Mouse (Mus musculus): Measurements from ENCODE around the gene Olfr196. TPM values are rescaled to one million over a fixed set of nuclear protein-coding genes. Genes with fewer than 3 reads are reported as not detected.
"Not testable (repeated sequence)": the region's sequence is repeated elsewhere in the genome, so short reads cannot be mapped to it uniquely, and the experiment has no call there.

Olfr196 gene
- total RNA-seq (2021): not detected
- long read RNA-seq, experiment 1: 0 reads
- long read RNA-seq, experiment 2: 0 reads

GRCm38 (mm10) chr16:59170354-59170753 lies at the start of gene Olfr196:
TSS of gene Olfr196 (minus strand) at chr16:59170454.
- intact Hi-C loops (cut with DNase I; ENCODE audit: low total_unique reads): no loop called here
- no peak for DNase-seq

- intact Hi-C loops (cut with DNase I; ENCODE audit: low total_unique reads); DNase-seq: not testable (repeated sequence)
Measured at GRCm38 (mm10) chr16:59219667-59220066, 49.4 kb upstream of the Olfr196 start, which contains the start of gene Olfr199. TSS of gene Olfr199 (minus strand) at chr16:59219767.

- intact Hi-C loops (cut with DNase I; ENCODE audit: low total_unique reads): not testable (repeated sequence)
Measured at GRCm38 (mm10) chr16:59217861-59218260, 47.6 kb upstream of the Olfr196 start.

GRCm38 (mm10) chr16:59203433-59203832 lies 33.2 kb upstream of the Olfr196 start, which contains the start of gene Olfr198:
TSS of gene Olfr198 (minus strand) at chr16:59203533.
- DNase-seq; intact Hi-C loops (cut with DNase I; ENCODE audit: low total_unique reads): not testable (repeated sequence)

More at GRCm38 (mm10) chr16:59217861-59218260, 47.6 kb upstream of the Olfr196 start:
- not testable (repeated sequence) for DNase-seq

GRCm38 (mm10) chr16:59151996-59152395 lies 18.3 kb downstream of the Olfr196 start:
- DNase-seq: no peak
- intact Hi-C loops (cut with DNase I; ENCODE audit: low total_unique reads): no loop called here

- intact Hi-C loops (cut with DNase I; ENCODE audit: low total_unique reads): no loop called here
- DNase-seq: no peak
Measured at GRCm38 (mm10) chr16:59146746-59147145, 23.5 kb downstream of the Olfr196 start, which contains the start of gene Olfr195. TSS of gene Olfr195 (plus strand) at chr16:59147046.

- intact Hi-C loops (cut with DNase I; ENCODE audit: low total_unique reads): no loop called here
- no peak for DNase-seq
Measured at GRCm38 (mm10) chr16:59141105-59141504, 29.1 kb downstream of the Olfr196 start.

- intact Hi-C loops (cut with DNase I; ENCODE audit: low total_unique reads): no loop called here
- no peak for DNase-seq
Measured at GRCm38 (mm10) chr16:59130740-59131139, 39.5 kb downstream of the Olfr196 start.

GRCm38 (mm10) chr16:59120969-59121368 lies 49.3 kb downstream of the Olfr196 start, which contains the start of gene Olfr194:
TSS of gene Olfr194 (minus strand) at chr16:59121069.
- intact Hi-C loops (cut with DNase I; ENCODE audit: low total_unique reads): no loop called here
- DNase-seq: no peak

Other genes starting within 250 kb of the Olfr196 start
- not detected for gene Olfr181, start 241.7 kb downstream of the Olfr196 start, total RNA-seq (2021)
- gene Olfr180, start 241.1 kb downstream of the Olfr196 start, total RNA-seq (2021): not detected
- gene Olfr183, start 175.1 kb downstream of the Olfr196 start, total RNA-seq (2021): not detected
- gene Olfr186, start 140.2 kb downstream of the Olfr196 start, total RNA-seq (2021): not detected
- gene Olfr187, start 130.7 kb downstream of the Olfr196 start, total RNA-seq (2021): not detected
- not detected for gene Olfr190, start 92.4 kb downstream of the Olfr196 start, total RNA-seq (2021)
- gene Olfr191, start 80.6 kb downstream of the Olfr196 start, total RNA-seq (2021): not detected
- gene Olfr193, start 58.6 kb downstream of the Olfr196 start, total RNA-seq (2021): not detected
- not detected for gene Olfr194, start 49.4 kb downstream of the Olfr196 start, total RNA-seq (2021)
- not detected for gene Olfr195, start 23.4 kb downstream of the Olfr196 start, total RNA-seq (2021)
- not detected for gene Olfr198, start 33.1 kb upstream of the Olfr196 start, total RNA-seq (2021)
- not detected for gene Olfr199, start 49.3 kb upstream of the Olfr196 start, total RNA-seq (2021)
- gene Olfr201, start 102.2 kb upstream of the Olfr196 start, total RNA-seq (2021): not detected
- gene Olfr202, start 116.3 kb upstream of the Olfr196 start, total RNA-seq (2021): not detected
- not detected for gene Olfr203, start 128.4 kb upstream of the Olfr196 start, total RNA-seq (2021)
- gene Olfr204, start 147.8 kb upstream of the Olfr196 start, total RNA-seq (2021): not detected
- gene Olfr205, start 160.7 kb upstream of the Olfr196 start, total RNA-seq (2021): not detected
- not detected for gene Olfr206, start 178.8 kb upstream of the Olfr196 start, total RNA-seq (2021)
- gene Olfr209, start 193.5 kb upstream of the Olfr196 start, total RNA-seq (2021): not detected
- not detected for gene Gabrr3, start 236.9 kb upstream of the Olfr196 start, total RNA-seq (2021)

Measured in gastrocnemius, postnatal 14 days (tissue).